Mouse (Mus musculus) erythroid progenitor cell, adult 5-6 weeks (primary cell): Measurements from ENCODE around the gene Crtap. TPM values are rescaled to one million over a fixed set of nuclear protein-coding genes. Genes with fewer than 3 reads are reported as not detected.

Experiments used
- ATAC-seq: replicated peaks from 2 replicates; pipeline ENCODE4 v1.8.0; 2016; ENCODE audit warnings: moderate number of reproducible peaks, mild to moderate bottlenecking, moderate TSS enrichment, inconsistent platforms; ENCODE audit not compliant: poor library complexity, low FRiP score, severe bottlenecking
- total RNA-seq, 2 experiments: library from RNA; stranded (forward) in 1 of 2; stranded (reverse) in 1 of 2; fragments of 150-400 nt in 1 of 2; fragments of 186-747, 209-891 nt in 1 of 2; gene quantifications; 2 replicates each; pipeline versions ENCODE4 v1.2.3 to v1.2.4; 2015 to 2017; ENCODE audit warnings: low replicate concordance in 2 of 2

Gene Crtap
- total RNA-seq (2015; ENCODE audit: low replicate concordance) (10.1 and 12.6 TPM in 2 replicates), total RNA-seq (2017; ENCODE audit: low replicate concordance) (1.7 and 3.5 TPM in 2 replicates)

GRCm38 (mm10) chr9:114389905-114390748, at the start of gene Crtap:
Crtap (minus strand) TSS chr9:114390675.
- ATAC-seq: peak; percentile 52

- ATAC-seq: no peak
These were observed 45.2 kb upstream of the Crtap start for GRCm38 (mm10) chr9:114435668-114436067.

- no peak for ATAC-seq
These were observed 37.8 kb upstream of the Crtap start for GRCm38 (mm10) chr9:114428103-114428834.

- ATAC-seq: no peak
These were observed 37.0 kb upstream of the Crtap start for GRCm38 (mm10) chr9:114427425-114427824.

GRCm38 (mm10) chr9:114426201-114426600, 35.7 kb upstream of the Crtap start:
- ATAC-seq: no peak

- ATAC-seq: no peak
These were observed 35.1 kb upstream of the Crtap start for GRCm38 (mm10) chr9:114425576-114425975.

- ATAC-seq: no peak
These were observed 31.3 kb upstream of the Crtap start for GRCm38 (mm10) chr9:114421797-114422196.

- no peak for ATAC-seq
These were observed 30.6 kb upstream of the Crtap start for GRCm38 (mm10) chr9:114421045-114421444.

- ATAC-seq: no peak
These were observed 30.0 kb upstream of the Crtap start for GRCm38 (mm10) chr9:114420443-114420842.

- ATAC-seq: no peak
These were observed 27.7 kb upstream of the Crtap start for GRCm38 (mm10) chr9:114418187-114418586.

GRCm38 (mm10) chr9:114416646-114417517, 26.4 kb upstream of the Crtap start:
- ATAC-seq: no peak

- peak; percentile 60 for ATAC-seq
These were observed 25.2 kb upstream of the Crtap start for GRCm38 (mm10) chr9:114415701-114416100.

GRCm38 (mm10) chr9:114413866-114414265, 23.4 kb upstream of the Crtap start:
- ATAC-seq: no peak

- ATAC-seq: no peak
These were observed 21.9 kb upstream of the Crtap start for GRCm38 (mm10) chr9:114412406-114412805.

- no peak for ATAC-seq
These were observed 20.8 kb upstream of the Crtap start for GRCm38 (mm10) chr9:114411295-114411694.

GRCm38 (mm10) chr9:114410313-114410862, 19.9 kb upstream of the Crtap start:
- no peak for ATAC-seq

GRCm38 (mm10) chr9:114407676-114408075, 17.2 kb upstream of the Crtap start:
- no peak for ATAC-seq

GRCm38 (mm10) chr9:114401685-114402080, 11.2 kb upstream of the Crtap start:
- ATAC-seq: no peak

- peak; percentile 53 for ATAC-seq
These were observed 10.6 kb upstream of the Crtap start, which contains the start of the genes Glb1 and Tmppe for GRCm38 (mm10) chr9:114400949-114401684. Glb1 (plus strand) TSS chr9:114401076. Tmppe (plus strand) TSS chr9:114401105.
